Mouse (Mus musculus) stomach, embryonic 14.5 days (tissue): ENCODE data around the gene Szrd1. TPM values are rescaled to one million over a fixed set of nuclear protein-coding genes. Genes with fewer than 3 reads are reported as not detected.

Experiments
- ATAC-seq: fragments of 200-750 bp; cut with Nextera tagmentation; 2 replicates; pipeline ENCODE4 v1.8.0; 2017; ENCODE audit warnings: low read depth, moderate TSS enrichment; ENCODE audit not compliant: insufficient number of reproducible peaks, insufficient read depth, low FRiP score
- H3K27ac ChIP-seq: fragments of 300-500 bp; sonication (generic); 2 replicates; pipeline ENCODE4 v1.5.1; 2014; ENCODE audit warnings: mild to moderate bottlenecking, low read length, moderate library complexity, mixed read lengths
- H3K27me3 ChIP-seq: fragments of 300-500 bp; sonication (generic); 2 replicates; pipeline ENCODE4 v1.6.1; 2014; ENCODE audit warnings: low read length, control low read depth, mixed read lengths; ENCODE audit not compliant: control insufficient read depth, insufficient read depth
- H3K36me3 ChIP-seq: fragments of 300-500 bp; sonication (generic); 2 replicates; pipeline ENCODE4 v1.6.1; 2014; ENCODE audit warnings: mild to moderate bottlenecking, control low read depth, low read length, moderate library complexity, mixed read lengths; ENCODE audit not compliant: control insufficient read depth, insufficient read depth
- H3K4me1 ChIP-seq: fragments of 300-500 bp; sonication (generic); 2 replicates; pipeline ENCODE4 v1.6.1; 2014; ENCODE audit warnings: low read length, control low read depth, mixed read lengths; ENCODE audit not compliant: control insufficient read depth, insufficient read depth
- H3K4me2 ChIP-seq: fragments of 300-500 bp; sonication (generic); replicated peaks from 2 replicates; pipeline ENCODE4 v1.6.1; 2014; ENCODE audit warnings: low read depth, low read length, control low read depth
- H3K4me3 ChIP-seq: fragments of 300-500 bp; sonication (generic); 2 replicates; pipeline ENCODE4 v1.5.1; 2014; ENCODE audit warnings: low read depth, low read length, control low read depth
- H3K9ac ChIP-seq: fragments of 300-500 bp; sonication (generic); replicated peaks from 2 replicates; pipeline ENCODE4 v1.6.1; 2014; ENCODE audit warnings: low read depth, mild to moderate bottlenecking, control low read depth, low read length, moderate library complexity, mixed read lengths
- H3K9me3 ChIP-seq: fragments of 300-500 bp; sonication (generic); 2 replicates; pipeline ENCODE4 v1.6.1; 2016; ENCODE audit warnings: low read depth, low read length, control low read depth; ENCODE audit not compliant: control insufficient read depth
- WGBS: fragments of 180-500 bp; shearing (Covaris S2); extraction: QIAGEN DNeasy Blood & Tissue Kit; methylation state at CpG from one replicate; pipeline ENCODE4 v1.1.7; 2014; 5-methylcytosine and 5-hydroxymethylcytosine counted together
- polyA plus RNA-seq: library from polyadenylated mRNA; unstranded; fragments of >200 nt; fragmentation: Nextera tagmentation; extraction: Ambion mirVana; gene quantifications from 2 replicates; pipeline ENCODE4 v1.2.1, GENCODE M21; 2014

Szrd1 gene
- polyA plus RNA-seq, 1 experiment from 2014 or later, result 35.3 TPM

DNA sequence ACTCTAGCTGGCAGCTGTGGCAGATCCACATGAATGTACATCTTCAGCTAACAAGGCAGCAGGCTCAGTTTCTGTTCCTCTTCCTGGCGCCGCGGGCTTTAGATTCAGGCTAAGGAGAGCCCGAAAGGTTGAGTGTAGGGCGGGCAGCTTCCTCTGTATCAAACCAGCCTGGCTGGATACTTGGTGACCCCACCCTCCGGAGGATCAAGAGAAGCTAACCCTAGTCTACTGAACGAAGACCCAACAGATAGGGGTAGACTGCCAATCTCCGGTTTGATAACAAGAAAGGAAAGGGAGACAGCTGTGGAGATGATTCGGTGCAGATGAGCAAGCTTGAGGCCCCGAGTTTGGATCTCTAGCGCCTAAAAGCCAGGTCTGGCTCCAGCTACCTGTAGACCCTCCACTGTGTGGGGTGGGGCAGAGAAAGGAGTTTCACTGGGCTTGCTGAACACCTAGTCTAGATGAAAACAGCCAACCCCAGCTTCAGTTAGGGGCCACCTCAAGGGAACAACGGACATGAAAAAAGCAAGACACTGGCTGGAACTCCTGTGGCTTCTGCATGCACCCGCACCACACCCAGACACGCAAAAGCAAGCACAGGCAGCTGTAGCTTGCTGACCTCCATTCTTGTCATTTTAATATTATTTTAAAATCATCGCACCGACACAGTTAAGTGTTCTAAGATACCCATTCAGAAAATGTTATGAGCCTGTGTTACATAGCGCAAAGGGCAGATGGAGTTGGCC lies 62.6 kb downstream of the Szrd1 start:
- Histone ChIP-seq H3K27ac (no peak overlapping the region), H3K9me3 (no peaks in the 10 kb centered on the region), H3K4me3 (peak overlapping the region; percentile 98), H3K4me2 (peak overlapping the region; percentile 98), H3K27me3 (no peaks in the 10 kb centered on the region), H3K36me3 (peaks cover 10% of the 10 kb centered on the region), H3K9ac (peak overlapping the region; percentile 92; the same call in 1 of the 2 replicates), H3K4me1 (peaks cover 10% of the 10 kb centered on the region; the same call in 1 of the 2 replicates)
- ATAC-seq, result no peak
- WGBS, result 72% methylated on average over 17 of the region's 17 CpGs

- Histone ChIP-seq H3K4me3 (no peak overlapping the region), H3K9me3 (no peaks in the 10 kb centered on the region), H3K27me3 (no peaks in the 10 kb centered on the region), H3K9ac (no peak overlapping the region), H3K4me1 (peaks cover 10% of the 10 kb centered on the region; the same call in 1 of the 2 replicates), H3K4me2 (no peak overlapping the region), H3K36me3 (peaks cover 34% of the 10 kb centered on the region), H3K27ac (no peak overlapping the region)
- ATAC-seq, result no peak
- WGBS, result 91% methylated on average over 4 of the region's 4 CpGs
These were observed 65.5 kb downstream of the Szrd1 start for GRCm38 (mm10) chr4:141074109-141074508.

GRCm38 (mm10) chr4:141073661-141074060 lies 65.9 kb downstream of the Szrd1 start:
- H3K4me2 ChIP-seq, result no peak overlapping the region
- ATAC-seq, result no peak
- peaks cover 10% of the 10 kb centered on the region; the same call in 1 of the 2 replicates for H3K4me1 ChIP-seq
- H3K36me3 ChIP-seq, result peaks cover 38% of the 10 kb centered on the region
- no peaks in the 10 kb centered on the region for H3K27me3 ChIP-seq
- H3K9me3 ChIP-seq, result no peaks in the 10 kb centered on the region
- no peak overlapping the region for H3K9ac ChIP-seq
- no peak overlapping the region for H3K4me3 ChIP-seq
- no peak overlapping the region for H3K27ac ChIP-seq
- 90% methylated on average over 9 of the region's 9 CpGs for WGBS

DNA sequence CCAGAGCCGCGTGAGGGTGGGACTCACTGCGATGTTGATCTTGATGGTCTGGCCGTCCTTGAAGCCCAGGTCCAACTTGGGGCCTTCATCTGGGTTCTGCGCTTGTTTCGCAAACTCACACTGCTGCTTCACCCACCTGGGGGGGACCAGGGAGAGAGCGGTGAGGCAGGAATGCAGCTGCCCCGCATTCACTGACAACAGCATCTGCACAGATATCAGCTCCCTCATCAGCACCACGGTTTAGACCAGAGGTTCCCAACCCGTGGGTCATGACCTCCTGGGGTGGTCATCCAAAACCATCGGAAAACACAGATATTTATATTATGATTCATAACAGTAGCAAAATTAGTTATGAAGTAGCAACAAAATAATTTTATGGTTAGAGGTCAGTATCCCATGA lies 67.1 kb downstream of the Szrd1 start:
- Histone ChIP-seq H3K9ac (no peak overlapping the region), H3K27ac (no peak overlapping the region), H3K4me3 (no peak overlapping the region), H3K4me2 (no peak overlapping the region), H3K9me3 (no peaks in the 10 kb centered on the region), H3K4me1 (peaks cover 10% of the 10 kb centered on the region; the same call in 1 of the 2 replicates), H3K36me3 (peaks cover 50% of the 10 kb centered on the region), H3K27me3 (no peaks in the 10 kb centered on the region)
- WGBS, result 86% methylated on average over 11 of the region's 11 CpGs
- ATAC-seq, result no peak

DNA sequence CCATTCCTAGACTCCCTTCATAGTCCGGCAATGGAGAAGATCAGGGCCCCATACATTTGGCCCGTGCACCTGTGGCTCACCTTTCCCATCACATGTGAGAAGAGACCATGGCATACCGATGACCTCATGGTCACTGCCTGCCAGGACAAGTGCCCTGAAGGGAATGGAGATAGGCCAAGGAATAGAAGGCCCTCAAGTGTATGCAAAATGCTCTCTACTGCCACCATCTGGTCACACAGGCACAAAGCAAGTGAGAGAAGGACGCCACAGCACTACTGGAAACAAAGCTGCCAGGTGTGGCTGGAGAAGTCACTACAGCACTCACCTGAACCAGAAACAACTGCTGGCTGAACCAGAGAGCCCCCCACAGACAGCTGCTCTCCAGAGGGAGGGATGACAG lies 69.8 kb downstream of the Szrd1 start:
- H3K4me3 ChIP-seq, result no peak overlapping the region
- ATAC-seq, result no peak
- H3K27me3 ChIP-seq, result no peaks in the 10 kb centered on the region
- H3K36me3 ChIP-seq, result peaks cover 69% of the 10 kb centered on the region
- no peaks in the 10 kb centered on the region for H3K9me3 ChIP-seq
- WGBS, result 62% methylated on average over 4 of the region's 4 CpGs
- no peak overlapping the region for H3K4me2 ChIP-seq
- no peak overlapping the region for H3K9ac ChIP-seq
- H3K4me1 ChIP-seq, result no peaks in the 10 kb centered on the region
- H3K27ac ChIP-seq, result no peak overlapping the region

- no peaks in the 10 kb centered on the region for H3K4me1 ChIP-seq
- H3K9me3 ChIP-seq, result no peaks in the 10 kb centered on the region
- 91% methylated on average over 8 of the region's 8 CpGs for WGBS
- H3K36me3 ChIP-seq, result peaks cover 68% of the 10 kb centered on the region
- no peak overlapping the region for H3K4me3 ChIP-seq
- H3K9ac ChIP-seq, result no peak overlapping the region
- H3K27ac ChIP-seq, result no peak overlapping the region
- no peaks in the 10 kb centered on the region for H3K27me3 ChIP-seq
- no peak overlapping the region for H3K4me2 ChIP-seq
- ATAC-seq, result no peak
These were observed 70.9 kb downstream of the Szrd1 start for GRCm38 (mm10) chr4:141068655-141069054.

DNA sequence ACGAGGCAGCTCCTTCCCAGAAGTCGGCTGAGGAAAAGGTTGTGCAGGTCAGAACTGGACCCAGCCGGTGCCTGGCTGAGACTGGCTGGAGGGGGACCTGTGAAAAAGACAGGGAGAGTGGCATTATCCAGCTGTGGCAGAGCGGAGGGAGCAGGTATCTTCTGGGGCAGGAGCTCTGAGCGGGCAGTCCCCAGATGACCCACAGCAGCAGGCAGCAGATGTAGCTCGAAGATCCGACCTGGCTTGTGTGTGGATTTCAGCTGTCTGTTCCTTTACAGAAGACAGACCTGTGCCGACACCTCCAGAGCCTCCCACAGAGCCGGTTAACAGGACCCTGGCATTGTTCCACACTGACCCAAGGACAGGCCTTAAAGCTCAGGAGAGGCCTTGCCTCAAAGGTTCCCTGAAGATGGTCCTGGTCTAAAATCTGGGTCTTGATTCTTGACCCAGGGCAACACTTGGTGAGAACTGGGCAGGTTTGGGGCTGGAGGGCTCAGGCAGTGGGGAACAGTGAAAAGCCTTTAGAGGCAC lies 72.0 kb downstream of the Szrd1 start:
- Histone ChIP-seq H3K27me3 (no peaks in the 10 kb centered on the region), H3K4me1 (no peaks in the 10 kb centered on the region), H3K36me3 (peaks cover 65% of the 10 kb centered on the region), H3K9me3 (no peaks in the 10 kb centered on the region), H3K27ac (no peak overlapping the region), H3K9ac (no peak overlapping the region), H3K4me3 (no peak overlapping the region), H3K4me2 (no peak overlapping the region)
- no peak for ATAC-seq
- WGBS, result 81% methylated on average over 9 of the region's 9 CpGs

DNA sequence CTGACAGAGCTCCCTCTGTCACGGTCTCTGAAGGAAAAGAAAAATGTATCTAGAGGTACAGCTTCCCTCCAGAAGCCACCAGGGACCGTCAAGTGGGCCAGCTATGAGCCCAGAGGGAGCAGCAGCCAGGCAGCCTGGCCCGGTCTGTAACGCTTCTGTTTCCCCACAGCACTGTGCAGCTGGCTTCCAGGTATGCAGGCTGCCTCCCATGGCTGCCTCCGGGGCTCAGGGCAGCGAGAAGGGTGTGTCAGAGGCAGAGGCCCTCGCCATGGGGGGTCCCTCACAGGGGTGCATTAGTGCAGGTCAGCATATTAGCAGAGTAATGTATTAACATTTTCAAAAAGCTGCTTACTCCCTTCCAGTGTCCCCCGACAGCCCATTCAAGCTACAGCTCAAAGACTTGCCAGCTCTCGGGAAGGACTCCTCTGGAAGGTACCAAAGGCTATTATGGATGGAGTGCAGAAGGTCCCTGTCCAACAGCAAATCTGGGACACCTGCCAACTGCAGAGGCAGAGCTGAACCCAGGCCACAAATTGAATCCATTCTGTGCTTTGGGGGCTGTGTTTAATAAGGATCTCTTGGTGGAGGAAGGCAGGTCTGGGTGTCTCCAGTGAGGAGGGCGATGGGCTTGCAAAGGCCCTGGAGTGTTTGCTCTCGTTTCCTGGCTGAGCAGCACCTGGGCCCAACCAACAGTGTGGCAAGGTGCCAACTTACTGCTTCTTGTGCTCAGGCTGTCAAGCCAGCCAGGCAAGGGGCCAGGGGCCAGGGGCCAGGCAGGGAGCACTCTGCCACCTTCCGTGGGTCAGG lies 72.7 kb downstream of the Szrd1 start:
- WGBS, result 67% methylated on average over 12 of the region's 12 CpGs

More for the DNA sequence above, 72.7 kb downstream of the Szrd1 start:
- H3K4me3 ChIP-seq, result no peak overlapping the region
- peaks cover 60% of the 10 kb centered on the region for H3K36me3 ChIP-seq
- ATAC-seq, result no peak
- H3K4me2 ChIP-seq, result no peak overlapping the region
- H3K9me3 ChIP-seq, result no peaks in the 10 kb centered on the region
- H3K27me3 ChIP-seq, result no peaks in the 10 kb centered on the region
- no peak overlapping the region for H3K27ac ChIP-seq
- no peak overlapping the region for H3K9ac ChIP-seq
- no peaks in the 10 kb centered on the region for H3K4me1 ChIP-seq
